Mouse (Mus musculus): ENCODE data around the gene Dytn. TPM values are rescaled to one million over a fixed set of nuclear protein-coding genes. Genes with fewer than 3 reads are reported as not detected.
A peak's percentile ranks its signal among the peaks of the same experiment; 100 is the strongest.

Dytn gene
- 0.16 and 0.28 TPM in 2 replicates for polyA plus RNA-seq (2014; fragmentation: Nextera tagmentation; extraction: Ambion mirVana)

GRCm38 (mm10) chr1:63686827-63687226, at the start of gene Dytn:
Gene Dytn, minus strand, starts transcription at chr1:63686927.
- no peak within 1 kb of the TSS for H3K27ac ChIP-seq (replicated peaks; ENCODE audit: low read depth, low read length)
- H3K36me3 ChIP-seq (ENCODE audit: control insufficient read depth, insufficient read depth, low read length), result no peaks in the 10 kb centered on the region
- 84% methylated on average over 4 of the region's 4 CpGs for WGBS
- DNase-seq (ENCODE audit: low spot score) (no peak), ATAC-seq (ENCODE audit: low read depth) (no peak)
- no peak within 1 kb of the TSS for H3K4me2 ChIP-seq (ENCODE audit: low read depth, low read length)
- no peaks in the 10 kb centered on the region for H3K4me1 ChIP-seq (ENCODE audit: control insufficient read depth, insufficient read depth, low read length)
- H3K27me3 ChIP-seq (replicated peaks; ENCODE audit: control insufficient read depth, insufficient read depth, low read length), result no peaks in the 10 kb centered on the region
- no peaks in the 10 kb centered on the region for H3K9me3 ChIP-seq (ENCODE audit: control insufficient read depth, low read length)
- no peak within 1 kb of the TSS for H3K9ac ChIP-seq (ENCODE audit: low read depth, low read length)
- no peak within 1 kb of the TSS for H3K4me3 ChIP-seq (ENCODE audit: low read depth, low read length)

- ATAC-seq (ENCODE audit: low read depth) (peak; percentile 97), DNase-seq (ENCODE audit: low spot score) (peak; percentile 97)
- H3K4me1 ChIP-seq (ENCODE audit: control insufficient read depth, insufficient read depth, low read length), result peaks cover 13% of the 10 kb centered on the region
- H3K4me2 ChIP-seq (ENCODE audit: low read depth, low read length), result peak within 1 kb of the TSS; percentile 64
- H3K9ac ChIP-seq (ENCODE audit: low read depth, low read length), result peak within 1 kb of the TSS; percentile 72
- H3K4me3 ChIP-seq (ENCODE audit: low read depth, low read length), result peak within 1 kb of the TSS; percentile 69
- no peak within 1 kb of the TSS; the same call in 1 of the 2 replicates for H3K27ac ChIP-seq (replicated peaks; ENCODE audit: low read depth, low read length)
- H3K9me3 ChIP-seq (ENCODE audit: control insufficient read depth, low read length), result no peaks in the 10 kb centered on the region
- 0 out of 2 replicates have a peak, but pooled peaks cover 1% of the 10 kb centered on the region for H3K36me3 ChIP-seq (ENCODE audit: control insufficient read depth, insufficient read depth, low read length)
- H3K27me3 ChIP-seq (replicated peaks; ENCODE audit: control insufficient read depth, insufficient read depth, low read length), result no peaks in the 10 kb centered on the region
- under 1% methylated on average over 31 of the region's 31 CpGs for WGBS
Observed at GRCm38 (mm10) chr1:63730240-63730771, 43.6 kb upstream of the Dytn start, which contains the start of the genes Mdh1b and Fastkd2. Gene Mdh1b, minus strand, starts transcription at chr1:63730318. Gene Fastkd2, plus strand, starts transcription at chr1:63730614.

DNA sequence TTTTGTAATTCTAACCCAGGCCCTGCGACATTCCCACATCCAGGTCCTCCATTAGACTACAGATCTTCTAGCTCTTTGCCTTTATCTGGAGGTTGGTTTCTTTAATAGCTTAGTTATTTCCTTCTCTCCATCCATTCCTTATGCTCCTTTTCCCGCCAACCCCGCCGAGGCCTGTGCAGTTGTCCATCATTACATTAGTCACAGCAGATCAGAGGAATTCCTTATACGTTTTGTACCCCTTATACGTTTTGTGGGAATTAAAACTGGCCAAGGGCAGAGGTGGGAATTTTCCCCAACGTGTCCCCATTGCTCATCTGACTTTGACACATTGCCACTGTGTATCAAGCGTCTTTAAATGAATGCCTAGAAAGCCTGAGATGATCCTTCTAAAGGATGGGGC, 43.1 kb upstream of the Dytn start:
- 48% methylated on average over 8 of the region's 8 CpGs for WGBS
- H3K27me3 ChIP-seq (replicated peaks; ENCODE audit: control insufficient read depth, insufficient read depth, low read length), result no peaks in the 10 kb centered on the region
- H3K9me3 ChIP-seq (ENCODE audit: control insufficient read depth, low read length), result no peaks in the 10 kb centered on the region
- peaks cover 13% of the 10 kb centered on the region for H3K4me1 ChIP-seq (ENCODE audit: control insufficient read depth, insufficient read depth, low read length)
- peak overlapping the region; percentile 69 for H3K4me3 ChIP-seq (ENCODE audit: low read depth, low read length)
- no peaks in the 10 kb centered on the region for H3K36me3 ChIP-seq (ENCODE audit: control insufficient read depth, insufficient read depth, low read length)
- peak overlapping the region; percentile 64 for H3K4me2 ChIP-seq (ENCODE audit: low read depth, low read length)
- DNase-seq (ENCODE audit: low spot score) (no peak), ATAC-seq (ENCODE audit: low read depth) (no peak; the same call in 1 of the 2 replicates)
- peak overlapping the region; percentile 47; the same call in 1 of the 2 replicates for H3K9ac ChIP-seq (ENCODE audit: low read depth, low read length)
- no peak overlapping the region for H3K27ac ChIP-seq (replicated peaks; ENCODE audit: low read depth, low read length)

- Histone ChIP-seq H3K27me3 (replicated peaks; ENCODE audit: control insufficient read depth, insufficient read depth, low read length) (no peaks in the 10 kb centered on the region), H3K9ac (ENCODE audit: low read depth, low read length) (no peak overlapping the region), H3K9me3 (ENCODE audit: control insufficient read depth, low read length) (no peaks in the 10 kb centered on the region), H3K4me3 (ENCODE audit: low read depth, low read length) (no peak overlapping the region), H3K4me2 (ENCODE audit: low read depth, low read length) (no peak overlapping the region), H3K27ac (replicated peaks; ENCODE audit: low read depth, low read length) (no peak overlapping the region), H3K4me1 (ENCODE audit: control insufficient read depth, insufficient read depth, low read length) (no peaks in the 10 kb centered on the region), H3K36me3 (ENCODE audit: control insufficient read depth, insufficient read depth, low read length) (no peaks in the 10 kb centered on the region)
- DNase-seq (ENCODE audit: low spot score) (no peak), ATAC-seq (ENCODE audit: low read depth) (no peak)
- WGBS, result 81% methylated on average over 7 of the region's 7 CpGs
Observed at GRCm38 (mm10) chr1:63720161-63720560, 33.4 kb upstream of the Dytn start.

DNA sequence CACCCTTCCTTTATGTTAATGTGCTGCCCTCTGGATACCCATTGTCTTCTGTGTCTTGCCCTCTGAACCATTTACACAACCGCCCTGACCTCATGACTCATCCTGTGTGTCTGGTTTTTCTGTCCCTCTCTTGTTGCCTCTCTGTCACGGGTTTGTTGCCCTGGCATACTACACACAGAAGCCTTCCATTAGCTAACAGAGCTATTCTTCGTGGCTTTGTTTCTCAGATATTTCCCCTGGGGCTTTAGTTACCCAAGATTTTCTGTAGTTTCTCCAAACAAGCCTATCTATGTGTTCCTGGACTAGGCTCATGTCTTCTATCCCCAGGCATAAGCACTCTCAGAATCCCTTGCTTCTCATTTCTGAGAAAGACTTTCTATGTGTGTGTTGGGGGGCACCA, 22.1 kb upstream of the Dytn start:
- WGBS, result 54% methylated on average over 3 of the region's 3 CpGs

GRCm38 (mm10) chr1:63705733-63706132, 19.0 kb upstream of the Dytn start:
- H3K9ac ChIP-seq (ENCODE audit: low read depth, low read length), result no peak overlapping the region
- H3K4me3 ChIP-seq (ENCODE audit: low read depth, low read length), result no peak overlapping the region
- H3K9me3 ChIP-seq (ENCODE audit: control insufficient read depth, low read length), result no peaks in the 10 kb centered on the region
- H3K4me1 ChIP-seq (ENCODE audit: control insufficient read depth, insufficient read depth, low read length), result no peaks in the 10 kb centered on the region
- H3K27ac ChIP-seq (replicated peaks; ENCODE audit: low read depth, low read length), result no peak overlapping the region
- DNase-seq (ENCODE audit: low spot score) (peak; percentile 18), ATAC-seq (ENCODE audit: low read depth) (peak; percentile 65; the same call in 1 of the 2 replicates)
- no peaks in the 10 kb centered on the region for H3K27me3 ChIP-seq (replicated peaks; ENCODE audit: control insufficient read depth, insufficient read depth, low read length)
- 52% methylated on average over 5 of the region's 5 CpGs for WGBS
- 0 out of 2 replicates have a peak overlapping the region, but pooled peaks have one; percentile 3 for H3K4me2 ChIP-seq (ENCODE audit: low read depth, low read length)
- H3K36me3 ChIP-seq (ENCODE audit: control insufficient read depth, insufficient read depth, low read length), result no peaks in the 10 kb centered on the region

More for the DNA sequence above, 22.1 kb upstream of the Dytn start:
- H3K36me3 ChIP-seq (ENCODE audit: control insufficient read depth, insufficient read depth, low read length), result no peaks in the 10 kb centered on the region
- ATAC-seq (ENCODE audit: low read depth) (no peak), DNase-seq (ENCODE audit: low spot score) (no peak)
- no peak overlapping the region for H3K27ac ChIP-seq (replicated peaks; ENCODE audit: low read depth, low read length)
- H3K27me3 ChIP-seq (replicated peaks; ENCODE audit: control insufficient read depth, insufficient read depth, low read length), result no peaks in the 10 kb centered on the region
- H3K4me3 ChIP-seq (ENCODE audit: low read depth, low read length), result no peak overlapping the region
- H3K9ac ChIP-seq (ENCODE audit: low read depth, low read length), result no peak overlapping the region
- H3K4me2 ChIP-seq (ENCODE audit: low read depth, low read length), result no peak overlapping the region
- H3K4me1 ChIP-seq (ENCODE audit: control insufficient read depth, insufficient read depth, low read length), result no peaks in the 10 kb centered on the region
- H3K9me3 ChIP-seq (ENCODE audit: control insufficient read depth, low read length), result no peaks in the 10 kb centered on the region

GRCm38 (mm10) chr1:63696861-63697260, 10.1 kb upstream of the Dytn start:
- Histone ChIP-seq H3K9ac (ENCODE audit: low read depth, low read length) (no peak overlapping the region), H3K9me3 (ENCODE audit: control insufficient read depth, low read length) (no peaks in the 10 kb centered on the region), H3K4me3 (ENCODE audit: low read depth, low read length) (no peak overlapping the region), H3K27me3 (replicated peaks; ENCODE audit: control insufficient read depth, insufficient read depth, low read length) (no peaks in the 10 kb centered on the region), H3K4me1 (ENCODE audit: control insufficient read depth, insufficient read depth, low read length) (no peaks in the 10 kb centered on the region), H3K27ac (replicated peaks; ENCODE audit: low read depth, low read length) (no peak overlapping the region), H3K36me3 (ENCODE audit: control insufficient read depth, insufficient read depth, low read length) (no peaks in the 10 kb centered on the region), H3K4me2 (ENCODE audit: low read depth, low read length) (no peak overlapping the region)
- DNase-seq (ENCODE audit: low spot score) (no peak), ATAC-seq (ENCODE audit: low read depth) (no peak)
- WGBS, result 70% methylated on average over 3 of the region's 3 CpGs

GRCm38 (mm10) chr1:63675975-63676374, 10.8 kb downstream of the Dytn start:
- H3K4me3 ChIP-seq (ENCODE audit: low read depth, low read length), result no peak overlapping the region
- H3K27me3 ChIP-seq (replicated peaks; ENCODE audit: control insufficient read depth, insufficient read depth, low read length), result no peaks in the 10 kb centered on the region
- H3K4me2 ChIP-seq (ENCODE audit: low read depth, low read length), result no peak overlapping the region
- no peak for DNase-seq (ENCODE audit: low spot score)
- ATAC-seq (ENCODE audit: low read depth), result no peak
- H3K4me1 ChIP-seq (ENCODE audit: control insufficient read depth, insufficient read depth, low read length), result no peaks in the 10 kb centered on the region
- no peaks in the 10 kb centered on the region for H3K36me3 ChIP-seq (ENCODE audit: control insufficient read depth, insufficient read depth, low read length)
- H3K9ac ChIP-seq (ENCODE audit: low read depth, low read length), result no peak overlapping the region
- H3K9me3 ChIP-seq (ENCODE audit: control insufficient read depth, low read length), result no peaks in the 10 kb centered on the region
- no peak overlapping the region for H3K27ac ChIP-seq (replicated peaks; ENCODE audit: low read depth, low read length)
- WGBS, result 89% methylated on average over 3 of the region's 3 CpGs

GRCm38 (mm10) chr1:63668852-63669160, 17.9 kb downstream of the Dytn start:
- Histone ChIP-seq H3K27ac (replicated peaks; ENCODE audit: low read depth, low read length) (no peak overlapping the region), H3K9me3 (ENCODE audit: control insufficient read depth, low read length) (no peaks in the 10 kb centered on the region), H3K9ac (ENCODE audit: low read depth, low read length) (no peak overlapping the region), H3K27me3 (replicated peaks; ENCODE audit: control insufficient read depth, insufficient read depth, low read length) (no peaks in the 10 kb centered on the region), H3K4me3 (ENCODE audit: low read depth, low read length) (no peak overlapping the region), H3K4me1 (ENCODE audit: control insufficient read depth, insufficient read depth, low read length) (no peaks in the 10 kb centered on the region), H3K36me3 (ENCODE audit: control insufficient read depth, insufficient read depth, low read length) (no peaks in the 10 kb centered on the region), H3K4me2 (ENCODE audit: low read depth, low read length) (peak overlapping the region; percentile 31; the same call in 1 of the 2 replicates)
- WGBS, result 8% methylated on average over 3 of the region's 3 CpGs
- DNase-seq (ENCODE audit: low spot score) (peak; percentile 80), ATAC-seq (ENCODE audit: low read depth) (peak; percentile 41; the same call in 1 of the 2 replicates)
